Mouse (Mus musculus): ENCODE measurements around the gene Taok3. TPM values are rescaled to one million over a fixed set of nuclear protein-coding genes. Genes with fewer than 3 reads are reported as not detected.
"Not testable (repeated sequence)": the region's sequence is repeated elsewhere in the genome, so short reads cannot be mapped to it uniquely, and the experiment has no call there.

The Taok3 gene
- total RNA-seq, 2 experiments from 2014 or later: 9.0 to 9.3 TPM

GRCm38 (mm10) chr5:117285266-117285665, 165.3 kb downstream of the Taok3 start:
- intact Hi-C loops (cut with DNase I): no loop called here
- DNase-seq: no peak

GRCm38 (mm10) chr5:117286286-117286685, 166.4 kb downstream of the Taok3 start:
- intact Hi-C loops (cut with DNase I): loop anchor here (2.0 kb wide), 2 partner anchors 73 to 169 kb away; partner anchors contain the start of gene Suds3
- DNase-seq: no peak

- DNase-seq: peak; percentile 96 to 98
- intact Hi-C loops (cut with DNase I): loop anchor here (2.0 kb wide), 2 partner anchors 72 to 170 kb away; partner anchors contain the start of gene Suds3
Observed at GRCm38 (mm10) chr5:117286831-117287822, 167.2 kb downstream of the Taok3 start, which contains the start of gene Pebp1. Pebp1 (minus strand) TSS chr5:117287625.

- intact Hi-C loops (cut with DNase I): no loop called here
Observed at GRCm38 (mm10) chr5:117289646-117290045, 169.7 kb downstream of the Taok3 start.

GRCm38 (mm10) chr5:117290081-117290480, 170.2 kb downstream of the Taok3 start:
- intact Hi-C loops (cut with DNase I): no loop called here
- no peak for DNase-seq

More at GRCm38 (mm10) chr5:117289646-117290045, 169.7 kb downstream of the Taok3 start:
- DNase-seq: no peak

GRCm38 (mm10) chr5:117291312-117291711, 171.4 kb downstream of the Taok3 start:
- intact Hi-C loops (cut with DNase I): no loop called here
- DNase-seq: no peak

GRCm38 (mm10) chr5:117292547-117292946, 172.6 kb downstream of the Taok3 start:
- DNase-seq: no peak
- intact Hi-C loops (cut with DNase I): no loop called here

GRCm38 (mm10) chr5:117293776-117294175, 173.8 kb downstream of the Taok3 start:
- intact Hi-C loops (cut with DNase I): not testable (repeated sequence)

GRCm38 (mm10) chr5:117295011-117295410, 175.1 kb downstream of the Taok3 start:
- DNase-seq: no peak
- intact Hi-C loops (cut with DNase I): no loop called here

More at GRCm38 (mm10) chr5:117293776-117294175, 173.8 kb downstream of the Taok3 start:
- DNase-seq: not testable (repeated sequence)

GRCm38 (mm10) chr5:117302899-117303298, 183.0 kb downstream of the Taok3 start:
- intact Hi-C loops (cut with DNase I): no loop called here
- DNase-seq: no peak

- DNase-seq: no peak
- intact Hi-C loops (cut with DNase I): no loop called here
Observed at GRCm38 (mm10) chr5:117303691-117304579, 184.0 kb downstream of the Taok3 start.

GRCm38 (mm10) chr5:117304947-117305346, 185.0 kb downstream of the Taok3 start:
- intact Hi-C loops (cut with DNase I): loop anchor here (5.0 kb wide), 3 partner anchors 102 to 188 kb away; partner anchors contain the start of gene Suds3
- DNase-seq: peak; percentile 75 to 85

- intact Hi-C loops (cut with DNase I): loop anchor here (5.0 kb wide), 3 partner anchors 102 to 188 kb away; partner anchors contain the start of gene Suds3
Observed at GRCm38 (mm10) chr5:117305754-117306153, 185.8 kb downstream of the Taok3 start.

GRCm38 (mm10) chr5:117306826-117307225, 186.9 kb downstream of the Taok3 start:
- no peak for DNase-seq
- intact Hi-C loops (cut with DNase I): loop anchor here (5.0 kb wide), 3 partner anchors 100 to 190 kb away; partner anchors contain the start of gene Suds3

More at GRCm38 (mm10) chr5:117305754-117306153, 185.8 kb downstream of the Taok3 start:
- no peak for DNase-seq

- peak; percentile 79 to 87 for DNase-seq
Observed at GRCm38 (mm10) chr5:117307699-117308098, 187.8 kb downstream of the Taok3 start.

GRCm38 (mm10) chr5:117313420-117313819, 193.5 kb downstream of the Taok3 start:
- intact Hi-C loops (cut with DNase I): no loop called here

More at GRCm38 (mm10) chr5:117307699-117308098, 187.8 kb downstream of the Taok3 start:
- intact Hi-C loops (cut with DNase I): loop anchor here (5.0 kb wide), 3 partner anchors 100 to 190 kb away; partner anchors contain the start of gene Suds3

GRCm38 (mm10) chr5:117313909-117314308, 194.0 kb downstream of the Taok3 start:
- intact Hi-C loops (cut with DNase I): no loop called here
- DNase-seq: no peak

More at GRCm38 (mm10) chr5:117313420-117313819, 193.5 kb downstream of the Taok3 start:
- DNase-seq: peak; percentile 48 to 61

GRCm38 (mm10) chr5:117314587-117315428, 194.9 kb downstream of the Taok3 start:
- DNase-seq: no peak
- intact Hi-C loops (cut with DNase I): loop anchor here (5.0 kb wide), 1 partner anchor 72 kb away; the partner anchor contains the start of gene Rfc5
